Mouse (Mus musculus) liver, adult 2 months (tissue): ENCODE data around the gene Selenom. TPM values are rescaled to one million over a fixed set of nuclear protein-coding genes. Genes with fewer than 3 reads are reported as not detected.

Source experiments
- DNase-seq: peaks from one replicate; pipeline ENCODE4 v3.0.0-alpha.2; 2011; ENCODE audit warnings: low read depth, low spot score; ENCODE audit errors: extremely low read depth
- H3K27ac ChIP-seq: fragments of 200-500 bp; replicated peaks from 2 replicates; pipeline ENCODE4 v1.5.1; 2012; ENCODE audit warnings: low read depth, mild to moderate bottlenecking, control low read depth, inconsistent platforms, low read length; ENCODE audit not compliant: insufficient read depth
- H3K27me3 ChIP-seq: fragments of 200-500 bp; 2 replicates; pipeline ENCODE4 v1.6.1; 2012; ENCODE audit warnings: mild to moderate bottlenecking, moderate library complexity, low read length, inconsistent platforms; ENCODE audit not compliant: control insufficient read depth, insufficient read depth
- H3K36me3 ChIP-seq: fragments of 200-500 bp; 2 replicates; pipeline ENCODE4 v1.6.1; 2012; ENCODE audit warnings: low read length, inconsistent platforms; ENCODE audit not compliant: control insufficient read depth, insufficient read depth
- H3K4me1 ChIP-seq: fragments of 200-500 bp; 2 replicates; pipeline ENCODE4 v1.6.1; 2011; ENCODE audit warnings: low read length; ENCODE audit not compliant: control insufficient read depth, insufficient read depth
- H3K4me3 ChIP-seq: fragments of 200-500 bp; 2 replicates; pipeline ENCODE4 v1.5.1; 2011; ENCODE audit warnings: low read depth, mild to moderate bottlenecking, control low read depth, low read length, moderate library complexity; ENCODE audit not compliant: insufficient read depth
- H3K79me2 ChIP-seq: fragments of 200-500 bp; 2 replicates; pipeline ENCODE4 v1.6.1; 2012; ENCODE audit warnings: inconsistent platforms, mild to moderate bottlenecking, low read length, moderate library complexity; ENCODE audit not compliant: control insufficient read depth, insufficient read depth
- H3K9ac ChIP-seq: fragments of 200-500 bp; 2 replicates; pipeline ENCODE4 v1.6.1; 2012; ENCODE audit warnings: low read depth, mild to moderate bottlenecking, control low read depth, inconsistent platforms, low read length
- CTCF ChIP-seq: fragments of 200-500 bp; IDR thresholded peaks from 2 replicates; pipeline ENCODE4 v1.5.1; 2011; ENCODE audit warnings: low read depth, low read length, control low read depth
- POLR2A ChIP-seq: fragments of 200-500 bp; IDR thresholded peaks from 2 replicates; pipeline ENCODE4 v1.6.1; 2011; ENCODE audit warnings: low read length, control low read depth; ENCODE audit not compliant: insufficient read depth; ENCODE audit errors: extremely low read depth
- WGBS: fragments of 180-500 bp; shearing (Covaris S2); methylation state at CpG from one replicate; pipeline ENCODE4 v1.1.7; 2018; 5-methylcytosine and 5-hydroxymethylcytosine counted together
- polyA plus RNA-seq: library from polyadenylated mRNA; depleted of rRNA; stranded (reverse); fragments of >200 nt; gene quantifications from 2 replicates; pipeline ENCODE4 v1.2.3, GENCODE M21; 2012
- total RNA-seq: library from RNA; depleted of rRNA; stranded (reverse); fragments of >200 nt; gene quantifications from 2 replicates; pipeline ENCODE4 v1.2.3, GENCODE M21; 2014

Selenom gene
- total and polyA plus RNA-seq, 2 experiments, result 2.6 to 6.3 TPM

DNA sequence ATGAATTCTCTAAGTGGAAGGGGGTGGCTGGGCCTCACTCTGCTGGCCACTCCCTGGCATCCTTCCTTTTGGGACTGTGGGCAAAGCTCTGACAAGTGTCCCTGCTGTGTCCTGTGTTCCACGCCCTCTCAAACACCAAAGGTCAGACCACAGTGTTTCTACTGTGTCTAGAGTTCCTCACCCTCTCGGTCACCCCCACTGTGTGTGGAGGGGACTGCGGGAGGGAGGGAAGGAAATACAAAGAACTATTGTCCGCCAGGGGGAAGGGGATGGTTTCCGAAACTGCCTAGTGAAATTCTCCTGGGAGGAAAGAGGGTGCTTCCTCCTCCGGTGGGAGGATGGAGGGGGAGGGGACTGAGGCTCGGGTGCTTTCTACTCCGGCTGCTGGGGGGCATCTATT lies 20.5 kb downstream of the Selenom start:
- Histone ChIP-seq H3K9ac (no peak overlapping the region), H3K27me3 (no peaks in the 10 kb centered on the region), H3K27ac (no peak overlapping the region), H3K36me3 (no peaks in the 10 kb centered on the region), H3K79me2 (no peaks in the 10 kb centered on the region), H3K4me3 (no peak overlapping the region), H3K4me1 (peaks cover 5% of the 10 kb centered on the region; the same call in 1 of the 2 replicates)
- 0 out of 2 replicates have a peak, but pooled peaks have one; percentile 25 for TF ChIP-seq CTCF
- no peak for TF ChIP-seq POLR2A
- peak; percentile 6 for DNase-seq
- WGBS, result 37% methylated on average over 8 of the region's 8 CpGs

DNA sequence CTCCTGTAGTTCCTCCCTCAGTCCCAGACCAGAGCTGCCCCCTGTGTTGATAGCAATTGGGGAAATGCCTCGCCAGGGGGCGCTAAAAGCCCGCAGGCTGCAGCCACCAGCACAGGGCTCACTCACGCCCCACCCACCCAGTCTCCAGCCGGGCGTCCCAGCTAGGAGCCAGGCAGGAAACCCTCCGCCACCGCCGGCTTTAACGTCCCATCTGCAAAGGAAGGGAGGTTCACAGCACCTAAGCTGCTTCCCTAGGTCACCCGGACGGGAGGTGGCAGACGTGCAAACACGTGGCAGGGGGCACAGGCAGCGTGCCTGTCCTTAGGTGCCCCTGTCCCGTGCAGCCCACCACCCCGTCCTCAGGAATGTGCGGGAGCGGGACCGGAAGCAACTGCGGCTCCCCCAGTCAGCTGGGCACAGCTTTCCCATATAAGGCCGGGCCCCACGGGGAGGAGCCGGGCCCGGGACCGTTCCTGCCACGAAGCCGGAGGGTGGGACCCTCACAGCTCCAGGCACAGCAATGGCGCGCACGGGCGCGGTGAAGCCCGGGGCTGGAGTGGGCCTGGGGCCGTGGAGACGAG lies 21.0 kb downstream of the Selenom start:
- peak; percentile 55 for DNase-seq
- Histone ChIP-seq H3K9ac (peak overlapping the region; percentile 90), H3K79me2 (no peaks in the 10 kb centered on the region), H3K4me1 (peaks cover 5% of the 10 kb centered on the region; the same call in 1 of the 2 replicates), H3K36me3 (no peaks in the 10 kb centered on the region), H3K27ac (peak overlapping the region; percentile 68), H3K4me3 (peak overlapping the region; percentile 78), H3K27me3 (no peaks in the 10 kb centered on the region)
- TF ChIP-seq POLR2A (no peak), CTCF (peak; percentile 93)
- 5% methylated on average over 36 of the region's 36 CpGs for WGBS

DNA sequence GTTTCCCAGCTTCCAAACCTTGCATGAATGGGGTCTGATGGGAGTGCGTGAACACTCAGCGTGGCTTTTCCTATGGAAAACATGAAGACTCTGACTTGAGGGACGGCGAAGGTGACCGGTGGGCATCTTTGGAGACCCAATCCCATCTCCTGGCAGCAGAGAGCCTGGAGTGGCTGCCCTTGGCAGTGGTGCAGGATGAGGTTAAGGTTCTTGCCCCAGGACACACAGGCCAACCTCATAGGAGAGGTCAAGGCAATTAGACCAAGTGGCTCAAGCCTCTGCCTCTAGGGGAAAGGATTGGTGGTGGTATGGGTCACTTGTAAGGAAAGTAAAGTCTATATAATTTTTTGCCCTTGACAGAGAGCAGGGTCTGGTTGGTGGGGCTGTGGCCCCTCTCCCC lies 21.6 kb downstream of the Selenom start:
- WGBS, result 63% methylated on average over 5 of the region's 5 CpGs
- peak; percentile 61 for DNase-seq

DNA sequence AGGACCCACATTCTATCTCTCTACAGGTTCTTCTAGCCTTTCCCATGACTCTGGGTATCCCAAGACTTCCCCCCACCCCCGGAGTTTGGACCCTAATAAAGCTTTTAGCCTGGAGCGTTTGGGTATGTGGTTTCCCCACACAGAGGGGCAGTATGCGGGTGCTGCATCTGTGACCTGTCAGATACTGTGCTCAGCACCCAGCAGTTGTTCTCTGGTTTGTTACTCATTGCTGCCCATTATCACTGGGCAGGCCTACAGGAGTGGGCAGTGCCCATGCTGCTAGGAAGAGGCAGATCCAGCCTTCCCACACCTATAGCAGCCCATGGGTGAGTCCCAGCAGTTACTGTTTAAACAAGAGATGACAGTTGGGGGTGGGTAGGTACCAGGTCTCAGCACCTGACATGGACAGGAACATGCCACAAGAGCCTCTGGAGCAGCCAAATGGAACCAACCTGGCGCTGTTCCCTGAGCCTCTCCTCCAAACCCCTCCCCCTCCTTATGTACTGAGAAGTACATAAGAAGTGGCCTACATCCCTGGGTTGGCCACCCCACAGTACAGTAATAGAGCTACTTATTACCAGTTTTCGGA lies 22.4 kb downstream of the Selenom start:
- TF ChIP-seq POLR2A (no peak), CTCF (no peak)
- Histone ChIP-seq H3K36me3 (no peaks in the 10 kb centered on the region), H3K4me1 (peaks cover 5% of the 10 kb centered on the region; the same call in 1 of the 2 replicates), H3K27ac (no peak overlapping the region), H3K79me2 (no peaks in the 10 kb centered on the region), H3K4me3 (no peak overlapping the region), H3K9ac (no peak overlapping the region), H3K27me3 (no peaks in the 10 kb centered on the region)
- 88% methylated on average over 5 of the region's 5 CpGs for WGBS
- peak; percentile 8 for DNase-seq

More for the DNA sequence above, 21.6 kb downstream of the Selenom start:
- no peaks in the 10 kb centered on the region for H3K27me3 ChIP-seq
- no peaks in the 10 kb centered on the region for H3K36me3 ChIP-seq
- peak overlapping the region; percentile 68 for H3K27ac ChIP-seq
- no peaks in the 10 kb centered on the region for H3K79me2 ChIP-seq
- no peak for TF ChIP-seq POLR2A
- TF ChIP-seq CTCF, result no peak
- peak overlapping the region; percentile 90 for H3K9ac ChIP-seq
- H3K4me1 ChIP-seq, result peaks cover 5% of the 10 kb centered on the region; the same call in 1 of the 2 replicates
- peak overlapping the region; percentile 78 for H3K4me3 ChIP-seq

DNA sequence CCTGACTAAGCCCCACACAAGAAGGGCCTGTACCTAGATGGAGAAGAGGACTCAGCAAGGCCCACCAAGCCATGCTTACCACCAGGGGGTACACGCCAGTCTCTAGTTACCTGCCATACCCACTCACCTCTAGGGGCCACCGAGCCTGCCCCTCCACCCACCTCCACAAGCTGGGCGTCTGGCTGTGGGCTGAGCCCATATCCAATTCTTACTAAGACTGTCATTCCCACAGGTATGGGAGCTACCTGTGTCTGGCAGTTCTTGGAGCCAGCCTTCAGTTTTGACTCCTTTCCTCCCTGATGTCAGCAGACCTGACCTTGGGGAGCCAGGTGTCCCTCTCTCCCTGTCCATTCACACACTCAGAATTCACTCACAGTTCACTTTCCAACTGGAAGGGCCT lies 23.2 kb downstream of the Selenom start:
- peaks cover 5% of the 10 kb centered on the region; the same call in 1 of the 2 replicates for H3K4me1 ChIP-seq
- 87% methylated on average over 3 of the region's 3 CpGs for WGBS
- H3K27ac ChIP-seq, result no peak overlapping the region
- no peaks in the 10 kb centered on the region for H3K79me2 ChIP-seq
- H3K36me3 ChIP-seq, result no peaks in the 10 kb centered on the region
- no peak for TF ChIP-seq POLR2A
- no peak for TF ChIP-seq CTCF
- H3K27me3 ChIP-seq, result no peaks in the 10 kb centered on the region
- no peak for DNase-seq
- H3K9ac ChIP-seq, result no peak overlapping the region
- H3K4me3 ChIP-seq, result peak overlapping the region; percentile 35

DNA sequence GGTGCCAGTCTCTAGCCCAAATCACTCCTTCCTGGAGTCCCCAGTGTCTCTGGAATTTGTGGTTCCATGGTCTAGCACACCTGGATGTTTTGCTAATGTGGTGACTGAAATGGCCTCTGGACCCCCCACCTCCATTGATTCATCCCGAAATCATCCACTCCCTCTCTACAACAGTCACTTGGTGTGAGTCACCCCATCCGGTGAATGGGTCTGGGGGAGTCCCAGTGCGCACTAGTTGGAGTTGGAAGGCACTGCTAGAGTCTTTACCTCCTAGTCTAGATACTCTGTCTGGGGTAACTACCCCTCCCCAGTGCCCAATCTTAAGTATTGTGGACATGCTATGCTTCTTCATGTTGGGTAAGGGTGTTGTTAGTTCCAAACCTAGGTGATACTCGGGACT lies 23.9 kb downstream of the Selenom start:
- Histone ChIP-seq H3K79me2 (no peaks in the 10 kb centered on the region), H3K9ac (peak overlapping the region; percentile 66; the same call in 1 of the 2 replicates), H3K27me3 (no peaks in the 10 kb centered on the region), H3K27ac (no peak overlapping the region), H3K4me1 (peaks cover 5% of the 10 kb centered on the region; the same call in 1 of the 2 replicates), H3K36me3 (no peaks in the 10 kb centered on the region), H3K4me3 (peak overlapping the region; percentile 62)
- TF ChIP-seq CTCF (no peak), POLR2A (no peak)
- 50% methylated on average over 4 of the region's 4 CpGs for WGBS
- DNase-seq, result no peak
